Mouse (Mus musculus) layer of hippocampus, adult 2 months (tissue): ENCODE measurements around the gene Cd209e. TPM values are rescaled to one million over a fixed set of nuclear protein-coding genes. Genes with fewer than 3 reads are reported as not detected.
"Not testable (repeated sequence)": the region's sequence is repeated elsewhere in the genome, so short reads cannot be mapped to it uniquely, and the experiment has no call there.

Experiments used
- DNase-seq, 2 experiments: peaks; one replicate each; pipeline ENCODE4 v3.0.0; 2022; ENCODE audit warnings: low spot score in 2 of 2
- H3K27ac ChIP-seq: fragments of 200-600 bp; 2 replicates; pipeline ENCODE4 v1.8.1; 2022
- H3K4me3 ChIP-seq: fragments of 200-600 bp; 2 replicates; pipeline ENCODE4 v1.8.1; 2022; ENCODE audit warnings: mild to moderate bottlenecking
- CTCF ChIP-seq: fragments of 200-600 bp; conservative IDR thresholded peaks from 2 replicates; pipeline ENCODE4 v1.8.1; 2022; ENCODE audit warnings: antibody characterized with exemption, mild to moderate bottlenecking, moderate library complexity
- long read RNA-seq, 2 experiments: library from polyadenylated mRNA; stranded (forward); transcript quantifications; one replicate each; pipeline ENCODE4 v2.0.0; 2021; ENCODE audit warnings: borderline mapping rate in 2 of 2
- total RNA-seq, 2 experiments: library from RNA; stranded (reverse); gene quantifications; 2 replicates each; pipeline ENCODE4 v1.2.3; 2021

The Cd209e gene
- not detected for total RNA-seq
- long read RNA-seq, experiment 1, result 0 reads
- long read RNA-seq, experiment 2, result 0 reads

DNA sequence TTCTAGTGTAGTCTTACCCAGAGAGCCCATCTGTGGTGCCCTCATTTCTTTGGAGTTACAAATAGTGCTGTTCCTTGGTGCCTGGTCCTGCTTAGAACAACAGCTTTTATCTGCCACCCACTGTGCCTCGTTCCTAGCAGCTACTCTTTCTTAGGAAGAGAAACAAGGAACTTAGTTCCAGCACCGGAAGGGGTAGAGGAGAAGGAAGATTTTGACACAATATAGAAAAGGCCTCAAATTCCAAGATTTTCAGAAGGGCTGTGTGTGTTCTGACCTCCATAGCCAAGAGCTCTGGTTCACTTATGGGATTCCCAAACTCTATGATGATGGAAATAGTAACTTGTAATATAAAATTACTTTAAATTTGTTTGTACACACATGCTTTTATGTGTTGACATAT, at the start of gene Cd209e:
Gene Cd209e (minus strand): TSS at position 101 of the 400 bp plus-strand sequence.
- no peak for DNase-seq
- H3K27ac ChIP-seq, result no peak within 1 kb of the TSS
- no peak for TF ChIP-seq CTCF
- no peak within 1 kb of the TSS for H3K4me3 ChIP-seq

- no peak for TF ChIP-seq CTCF
- no peak for DNase-seq
- Histone ChIP-seq H3K4me3 (no peak within 1 kb of the TSS), H3K27ac (no peak within 1 kb of the TSS)
Observed at GRCm38 (mm10) chr8:3878455-3878854, 24.3 kb upstream of the Cd209e start, which contains the start of gene Cd209d. Gene Cd209d (minus strand): TSS chr8:3878555.

DNA sequence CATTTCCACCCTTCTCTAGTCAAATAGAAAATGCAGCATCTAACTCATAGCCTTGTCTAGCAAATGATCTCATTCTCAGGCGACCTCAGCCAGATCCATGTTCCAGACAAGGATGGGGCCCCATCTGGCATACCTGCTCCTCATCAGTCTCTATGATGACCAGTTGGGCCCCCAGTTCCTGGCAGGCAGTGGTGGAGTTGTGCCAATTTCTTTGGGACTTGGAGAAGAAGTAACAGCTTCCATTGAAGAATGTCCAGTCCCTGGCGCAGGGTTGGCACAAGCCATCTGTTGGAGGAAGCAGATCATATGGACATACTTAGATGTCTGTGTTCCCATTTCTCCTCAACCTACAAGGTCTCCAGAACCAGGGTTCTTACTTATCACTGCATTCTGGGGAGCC, 22.0 kb upstream of the Cd209e start:
- no peak for TF ChIP-seq CTCF
- Histone ChIP-seq H3K4me3 (no peak overlapping the region), H3K27ac (no peak overlapping the region)
- DNase-seq, result no peak

GRCm38 (mm10) chr8:3862736-3863135, 8.6 kb upstream of the Cd209e start:
- H3K27ac ChIP-seq, H3K4me3 ChIP-seq, DNase-seq: not testable (repeated sequence)

GRCm38 (mm10) chr8:3803091-3803490, 51.0 kb downstream of the Cd209e start:
- Histone ChIP-seq H3K27ac (no peak overlapping the region), H3K4me3 (no peak overlapping the region)
- no peak for TF ChIP-seq CTCF
- DNase-seq, result peak; percentile 10 to 23

Other genes starting within 250 kb of the Cd209e start
- 10 to 100 TPM; 39.6 to 41.4 TPM for gene Xab2, start 233.0 kb downstream of the Cd209e start, total RNA-seq
- gene Pet100, start 232.8 kb downstream of the Cd209e start, total RNA-seq, result 10 to 100 TPM; 87.0 to 87.3 TPM
- gene Pcp2, start 228.8 kb downstream of the Cd209e start, total RNA-seq, result 1 to 10 TPM in 1 of 2 experiments, under 1 TPM in 1; 0.88 to 3.6 TPM
- 10 to 100 TPM; 43.3 to 55.7 TPM for gene Stxbp2, start 223.4 kb downstream of the Cd209e start, total RNA-seq
- 1 to 10 TPM in 1 of 2 experiments, under 1 TPM in 1; 0.67 to 1.1 TPM for gene Retn, start 198.5 kb downstream of the Cd209e start, total RNA-seq
- not detected for gene Mcemp1, start 188.6 kb downstream of the Cd209e start, total RNA-seq
- gene Fcor, start 181.9 kb downstream of the Cd209e start, total RNA-seq, result 10 to 100 TPM; 14.7 to 17.9 TPM
- 10 to 100 TPM; 27.4 to 28.4 TPM for gene Trappc5, start 178.0 kb downstream of the Cd209e start, total RNA-seq
- not detected for gene Fcer2a, start 160.1 kb downstream of the Cd209e start, total RNA-seq
- gene Clec4g, start 133.7 kb downstream of the Cd209e start, total RNA-seq, result not detected
- gene Cd209a, start 105.3 kb downstream of the Cd209e start, total RNA-seq, result under 1 TPM in 1 of 2 experiments, not detected in 1; 0.41 TPM
- gene Cd209d, start 24.2 kb upstream of the Cd209e start, total RNA-seq, result not detected
- under 1 TPM; 0.42 to 0.69 TPM for gene Cd209b, start 72.5 kb upstream of the Cd209e start, total RNA-seq
- gene Cd209c, start 100.4 kb upstream of the Cd209e start, total RNA-seq, result under 1 TPM; 0.29 to 0.77 TPM